Mouse (Mus musculus): ENCODE data around the gene Faim. TPM values are rescaled to one million over a fixed set of nuclear protein-coding genes. Genes with fewer than 3 reads are reported as not detected.

Gene Faim
- polyA plus RNA-seq, 1 experiment from 2014 or later, result 45.7 TPM

GRCm38 (mm10) chr9:99049760-99050159 lies 63.6 kb downstream of the Faim start:
- no peaks in the 10 kb centered on the region for H3K4me1 ChIP-seq (replicated peaks; ENCODE audit: control insufficient read depth, insufficient read depth, low read length)
- H3K27me3 ChIP-seq (replicated peaks; ENCODE audit: control insufficient read depth, insufficient read depth, low read length), result no peaks in the 10 kb centered on the region
- H3K4me3 ChIP-seq (ENCODE audit: low read depth, low read length), result no peak overlapping the region
- DNase-seq (ENCODE audit: low spot score), result no peak
- no peak overlapping the region for H3K27ac ChIP-seq (ENCODE audit: low read depth)
- 59% methylated on average over 6 of the region's 6 CpGs for WGBS
- no peak overlapping the region for H3K9ac ChIP-seq (ENCODE audit: low read length)
- ATAC-seq (replicated peaks; ENCODE audit: low FRiP score, low TSS enrichment, low read depth), result no peak
- H3K36me3 ChIP-seq (ENCODE audit: control insufficient read depth, insufficient read depth, low read length), result no peaks in the 10 kb centered on the region
- no peak overlapping the region for H3K4me2 ChIP-seq (ENCODE audit: low read length)
- H3K9me3 ChIP-seq (ENCODE audit: control insufficient read depth, low read length), result no peaks in the 10 kb centered on the region

Other genes with a start within 250 kb of the Faim start
- gene Prr23a1, start 143.9 kb upstream of the Faim start, polyA plus RNA-seq (2014; fragmentation: Nextera tagmentation; extraction: Ambion mirVana), result not detected in 2 replicates
- not detected in 2 replicates for gene Prr23a2, start 129.9 kb upstream of the Faim start, polyA plus RNA-seq (2014; fragmentation: Nextera tagmentation; extraction: Ambion mirVana)
- gene Prr23a3, start 121.6 kb upstream of the Faim start, polyA plus RNA-seq (2014; fragmentation: Nextera tagmentation; extraction: Ambion mirVana), result not detected in 2 replicates
- gene 7420426K07Rik, start 83.3 kb upstream of the Faim start, polyA plus RNA-seq (2014; fragmentation: Nextera tagmentation; extraction: Ambion mirVana), result not detected in 2 replicates
- not detected in 2 replicates for gene Foxl2, start 31.1 kb upstream of the Faim start, polyA plus RNA-seq (2014; fragmentation: Nextera tagmentation; extraction: Ambion mirVana)
- gene Gm1123, start 49.3 kb downstream of the Faim start, polyA plus RNA-seq (2014; fragmentation: Nextera tagmentation; extraction: Ambion mirVana), result 1.1 and 2.8 TPM in 2 replicates
- 0.88 and 0.99 TPM in 2 replicates for gene Pik3cb, start 154.2 kb downstream of the Faim start, polyA plus RNA-seq (2014; fragmentation: Nextera tagmentation; extraction: Ambion mirVana)